ENCODE assay signal across 10 mouse cellular contexts in the genomic region with DNA sequence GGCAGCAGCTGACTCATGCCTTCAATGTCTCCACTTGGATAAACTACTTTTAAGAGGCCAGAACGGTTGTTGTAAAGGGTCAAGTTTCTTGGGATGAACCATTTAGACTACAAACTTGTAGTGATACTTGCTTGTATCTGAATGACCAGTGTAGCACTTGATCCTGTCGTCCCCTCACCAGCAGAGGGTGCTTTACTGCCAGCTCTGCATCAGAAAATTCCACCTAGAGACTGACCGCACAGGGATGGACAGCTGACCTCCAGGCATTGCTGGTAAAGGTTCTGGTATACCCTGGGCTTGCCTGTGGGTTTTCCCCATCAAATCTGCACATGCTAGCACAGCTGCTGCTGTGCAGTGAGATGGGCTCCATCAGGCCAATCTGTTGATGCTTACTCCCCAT. TPM values are rescaled to one million over a fixed set of nuclear protein-coding genes. Genes with fewer than 3 reads are reported as not detected.
DNase-seq lines count a peak whose midpoint lies in the region; ATAC-seq and TF ChIP-seq lines count a peak whose summit lies in the region.
"Had no signal": no experiment of that assay in that cellular context is flagged by ENCODE, and none has a peak within 500 bp of the region (broad histone marks: within the 10 kb centered on the region; RNA-seq: fewer than 3 reads in every experiment).

No protein-coding gene starts in this region.

- 32% methylated on average over 3 of the region's 3 CpGs for WGBS in heart, embryonic 11.5 days (ENCODE audit: insufficient replicate concordance)
- WGBS in kidney, embryonic 14.5 days = 28% methylated on average over 3 of the region's 3 CpGs
- WGBS in small intestine, adult 2 months = 45% methylated on average over 3 of the region's 3 CpGs

- TF ChIP-seq POLR2A in small intestine, adult 2 months (IDR thresholded peaks at IDR 0.05; ENCODE audit: low read depth, low read length) = no peak

- no peak overlapping the region for H3K27ac ChIP-seq in heart, embryonic 11.5 days (ENCODE audit: low read depth, low read length)
- no peak overlapping the region for H3K27ac ChIP-seq in kidney, embryonic 14.5 days (ENCODE audit: low read depth, low read length)
- no peak overlapping the region for H3K27ac ChIP-seq in small intestine, adult 2 months (ENCODE audit: insufficient read depth, low read depth, low read length)
- H3K27ac ChIP-seq: hindbrain, embryonic 15.5 days; neural tube, embryonic 12.5 days had no signal

- no peak for ATAC-seq in heart, embryonic 11.5 days (replicated peaks; ENCODE audit: insufficient number of reproducible peaks, low FRiP score, low TSS enrichment)
- ATAC-seq in kidney, embryonic 14.5 days (ENCODE audit: low FRiP score, low TSS enrichment) = 0 out of 2 replicates have a peak, but pooled peaks have one; percentile 34

- no peak overlapping the region for H3K4me3 ChIP-seq in heart, embryonic 11.5 days (ENCODE audit: low read depth, low read length)
- no peak overlapping the region for H3K4me3 ChIP-seq in kidney, embryonic 14.5 days (ENCODE audit: low read length)
- H3K4me3 ChIP-seq in small intestine, adult 2 months (ENCODE audit: low read depth, low read length) = no peak overlapping the region
- H3K4me3 ChIP-seq: hindbrain, embryonic 15.5 days; neural tube, embryonic 12.5 days had no signal

- intact Hi-C loops in heart, postnatal 14 days (cut with DNase I) = loop anchor here (5.0 kb wide), 1 partner anchor 41 kb away; no protein-coding TSS in a partner anchor

- TF ChIP-seq CTCF in small intestine, adult 2 months (IDR thresholded peaks at IDR 0.05; ENCODE audit: extremely low read depth, insufficient read length, insufficient replicate concordance, low read depth, low read length) = peak; percentile 50; the same call in 1 of the 2 replicates

- H3K9ac ChIP-seq in heart, embryonic 11.5 days (ENCODE audit: low read depth, low read length) = no peak overlapping the region
- H3K9ac ChIP-seq in kidney, embryonic 14.5 days (ENCODE audit: low read depth, low read length) = no peak overlapping the region
- H3K9ac ChIP-seq: hindbrain, embryonic 15.5 days; neural tube, embryonic 12.5 days had no signal

- H3K27me3 ChIP-seq in heart, embryonic 11.5 days (ENCODE audit: control insufficient read depth, insufficient read depth, low read length) = no peaks in the 10 kb centered on the region
- no peaks in the 10 kb centered on the region for H3K27me3 ChIP-seq in kidney, embryonic 14.5 days (ENCODE audit: control insufficient read depth, insufficient read depth, low read length)
- no peaks in the 10 kb centered on the region for H3K27me3 ChIP-seq in small intestine, adult 2 months (ENCODE audit: control insufficient read depth, insufficient read depth, low read length)
- H3K27me3 ChIP-seq: hindbrain, embryonic 15.5 days; neural tube, embryonic 12.5 days had no signal

- no peak overlapping the region for H3K4me2 ChIP-seq in heart, embryonic 11.5 days
- no peak overlapping the region for H3K4me2 ChIP-seq in kidney, embryonic 14.5 days (replicated peaks; ENCODE audit: low read depth, low read length)
- H3K4me2 ChIP-seq: hindbrain, embryonic 15.5 days; neural tube, embryonic 12.5 days had no signal

- H3K4me1 ChIP-seq in heart, embryonic 11.5 days (ENCODE audit: control insufficient read depth, insufficient read depth, low read length) = peaks cover 6% of the 10 kb centered on the region; the same call in 1 of the 2 replicates
- peaks cover 5% of the 10 kb centered on the region; the same call in 1 of the 2 replicates for H3K4me1 ChIP-seq in kidney, embryonic 14.5 days (ENCODE audit: control insufficient read depth, insufficient read depth, low read length)
- H3K4me1 ChIP-seq in small intestine, adult 2 months (ENCODE audit: control insufficient read depth, insufficient read depth, insufficient read length, low read length) = peaks cover 3% of the 10 kb centered on the region

- peaks cover 11% of the 10 kb centered on the region for H3K36me3 ChIP-seq in heart, embryonic 11.5 days (ENCODE audit: control insufficient read depth, insufficient read depth, low read length)
- H3K36me3 ChIP-seq in kidney, embryonic 14.5 days (ENCODE audit: control insufficient read depth, insufficient read depth, low read length) = peaks cover 49% of the 10 kb centered on the region
- peaks cover 11% of the 10 kb centered on the region; the same call in 1 of the 2 replicates for H3K36me3 ChIP-seq in small intestine, adult 2 months (ENCODE audit: control insufficient read depth, insufficient read depth, low read length)

- H3K9me3 ChIP-seq in heart, embryonic 11.5 days (replicated peaks; ENCODE audit: control insufficient read depth, low read length) = no peaks in the 10 kb centered on the region
- H3K9me3 ChIP-seq in kidney, embryonic 14.5 days (ENCODE audit: control insufficient read depth, low read length) = no peaks in the 10 kb centered on the region
- H3K9me3 ChIP-seq: hindbrain, embryonic 15.5 days; neural tube, embryonic 12.5 days had no signal

- peak; percentile 11 to 32 for DNase-seq in heart, postnatal 14 days
- DNase-seq in 416B (ENCODE audit: low read depth) = peak; percentile 65
- peak; percentile 31 for DNase-seq in adipocyte (ENCODE audit: low spot score)
- DNase-seq in spleen, postnatal 36 days (ENCODE audit: low spot score in 2 of 2) = no peak
- DNase-seq in heart, adult 8-10 months (ENCODE audit: low spot score) = no peak

RNA-seq across cellular contexts. Expression of gene Dph7, which starts 1.3 kb away (rescaled TPM):
- 1 to 10 TPM; 4.6 to 5.2 TPM for total RNA-seq in heart, postnatal 14 days (2021)
- 17.2 and 22.0 TPM in 2 replicates for polyA plus RNA-seq in heart, embryonic 11.5 days (2014; fragmentation: Nextera tagmentation; extraction: Ambion mirVana)
- polyA plus RNA-seq in kidney, embryonic 14.5 days (2014; fragmentation: Nextera tagmentation; extraction: Ambion mirVana) = 26.4 and 30.2 TPM in 2 replicates
- 4.1 and 7.1 TPM in 2 replicates for polyA plus RNA-seq in small intestine, adult 2 months (2012; rRNA removed)
- total RNA-seq in heart, adult 8-10 months (2022) = 1 to 10 TPM; 4.6 to 7.5 (median 6.2) TPM

RNA-seq across cellular contexts. Expression of gene Zmynd19, which starts 11.3 kb away (rescaled TPM):
- 10 to 100 TPM; 14.1 to 18.3 TPM for total RNA-seq in heart, postnatal 14 days (2021)
- polyA plus RNA-seq in heart, embryonic 11.5 days (2014; fragmentation: Nextera tagmentation; extraction: Ambion mirVana) = 12.5 and 19.7 TPM in 2 replicates
- 15.2 and 28.5 TPM in 2 replicates for polyA plus RNA-seq in kidney, embryonic 14.5 days (2014; fragmentation: Nextera tagmentation; extraction: Ambion mirVana)
- polyA plus RNA-seq in small intestine, adult 2 months (2012; rRNA removed) = 1.7 and 3.2 TPM in 2 replicates
- total RNA-seq in heart, adult 8-10 months (2022) = 10 to 100 TPM; 14.9 to 17.6 (median 17.1) TPM

RNA-seq across cellular contexts. Expression of gene Mrpl41, which starts 14.0 kb away (rescaled TPM):
- 10 to 100 TPM; 86.2 to 90.2 TPM for total RNA-seq in heart, postnatal 14 days (2021)
- 123 and 137 TPM in 2 replicates for polyA plus RNA-seq in heart, embryonic 11.5 days (2014; fragmentation: Nextera tagmentation; extraction: Ambion mirVana)
- 132 and 152 TPM in 2 replicates for polyA plus RNA-seq in kidney, embryonic 14.5 days (2014; fragmentation: Nextera tagmentation; extraction: Ambion mirVana)
- polyA plus RNA-seq in small intestine, adult 2 months (2012; rRNA removed) = 9.8 and 14.6 TPM in 2 replicates
- 100 to 1,000 TPM in 1 of 4 experiments, 10 to 100 TPM in 3; 89.6 to 108 (median 95.0) TPM for total RNA-seq in heart, adult 8-10 months (2022)

RNA-seq across cellular contexts. Expression of gene Pnpla7, which starts 14.9 kb away (rescaled TPM):
- total RNA-seq in heart, postnatal 14 days (2021) = 10 to 100 TPM; 18.5 to 23.9 TPM
- 6.9 and 8.1 TPM in 2 replicates for polyA plus RNA-seq in heart, embryonic 11.5 days (2014; fragmentation: Nextera tagmentation; extraction: Ambion mirVana)
- 6.0 and 7.5 TPM in 2 replicates for polyA plus RNA-seq in kidney, embryonic 14.5 days (2014; fragmentation: Nextera tagmentation; extraction: Ambion mirVana)
- 7.4 and 20.5 TPM in 2 replicates for polyA plus RNA-seq in small intestine, adult 2 months (2012; rRNA removed)
- total RNA-seq in heart, adult 8-10 months (2022) = 10 to 100 TPM; 25.2 to 36.0 (median 28.7) TPM

RNA-seq across cellular contexts. Expression of gene Arrdc1, which starts 25.9 kb away (rescaled TPM):
- total RNA-seq in heart, postnatal 14 days (2021) = 10 to 100 TPM; 10.0 to 10.2 TPM
- polyA plus RNA-seq in heart, embryonic 11.5 days (2014; fragmentation: Nextera tagmentation; extraction: Ambion mirVana) = 10.3 and 12.3 TPM in 2 replicates
- 35.7 and 40.3 TPM in 2 replicates for polyA plus RNA-seq in kidney, embryonic 14.5 days (2014; fragmentation: Nextera tagmentation; extraction: Ambion mirVana)
- 105 and 166 TPM in 2 replicates for polyA plus RNA-seq in small intestine, adult 2 months (2012; rRNA removed)
- 1 to 10 TPM; 3.0 to 6.7 (median 5.4) TPM for total RNA-seq in heart, adult 8-10 months (2022)

Comparison
In these comparisons a context has a peak if more than half of its experiments do, and no peak if none do; other contexts are left out.
1. DNase-seq: peak in heart, postnatal 14 days (2 of 2), 416B (single experiment) and adipocyte (single experiment); none in spleen, postnatal 36 days (0 of 2) and heart, adult 8-10 months (single experiment).